Mouse (Mus musculus) kidney, postnatal 14 days (tissue): ENCODE measurements around the gene Baiap3.

Source experiments
- DNase-seq: peaks from one replicate; pipeline ENCODE4 v3.0.0; 2022; ENCODE audit warnings: mixed read lengths

Baiap3 gene

DNA sequence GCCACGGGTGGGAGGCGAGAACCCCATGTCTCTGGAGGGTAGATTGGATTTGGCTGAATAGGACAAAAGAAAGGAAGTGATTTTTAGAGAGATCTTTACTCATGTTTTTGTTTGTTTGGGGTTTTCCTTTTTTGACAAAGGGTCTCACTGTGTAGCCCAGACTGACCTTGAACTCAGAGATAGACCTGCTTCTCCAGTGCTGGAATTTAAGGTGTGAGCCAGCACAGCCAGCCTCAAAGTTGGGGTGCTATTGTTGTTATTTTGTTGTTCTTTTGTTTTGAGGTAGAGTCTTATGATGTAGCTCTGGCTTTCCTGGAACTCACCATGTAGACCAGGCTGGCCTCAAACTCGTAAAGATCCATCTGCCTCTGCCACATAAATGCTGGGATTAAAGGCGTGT is 53.8 kb downstream of the Baiap3 start:
- no peak for DNase-seq
